Mouse (Mus musculus): ENCODE data around the gene Ccl6.

GRCm38 (mm10) chr11:83610900-83611299 is 18.0 kb upstream of the Ccl6 start:
- TF ChIP-seq GATA1 (IDR thresholded peaks at IDR 0.05; ENCODE audit: borderline replicate concordance, low read length), result no peak
- no peak for TF ChIP-seq FLI1 (IDR thresholded peaks at IDR 0.05; ENCODE audit: low read length)
